In the genomic region with DNA sequence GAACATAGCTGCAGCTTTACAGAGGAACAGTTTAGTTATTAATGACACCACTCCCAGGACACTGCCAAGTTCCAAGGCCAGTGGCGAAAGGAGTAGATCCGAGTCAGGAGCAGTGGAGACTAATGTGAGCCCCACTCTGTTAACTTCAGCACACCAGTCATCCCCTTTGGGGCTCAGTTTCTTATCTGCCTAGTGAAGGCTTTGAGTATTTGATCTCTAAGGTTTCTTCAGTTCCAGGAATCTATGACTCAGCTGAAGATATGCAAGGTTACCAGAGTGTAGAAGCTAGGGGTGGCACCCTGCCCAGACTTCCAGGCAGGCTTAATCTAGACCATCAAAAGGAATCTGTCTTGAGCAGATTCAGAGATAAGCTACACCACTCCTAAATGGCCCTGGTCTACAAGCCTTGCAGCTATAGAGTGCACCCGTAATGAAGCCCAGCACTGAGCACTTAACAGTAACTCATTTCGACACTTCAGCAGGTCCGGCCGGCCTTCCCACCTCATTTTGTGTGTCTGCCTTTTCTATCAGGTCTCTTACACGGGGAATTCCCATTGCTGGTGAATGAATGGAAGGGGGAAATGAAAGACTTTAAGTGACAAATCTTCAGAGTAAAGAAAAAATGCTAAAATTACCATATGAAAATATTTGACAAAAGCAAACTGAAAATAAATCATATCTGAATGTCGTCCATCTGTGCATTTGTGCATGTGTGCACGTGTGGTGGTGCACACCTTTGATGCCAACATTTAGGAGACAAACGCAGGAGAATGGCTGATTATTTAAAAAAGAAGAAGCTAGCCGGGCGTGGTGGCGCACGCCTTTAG, we compare ENCODE assay signal across 9 mouse cellular contexts. TPM values are rescaled to one million over a fixed set of nuclear protein-coding genes. Genes with fewer than 3 reads are reported as not detected.
DNase-seq lines count a peak whose midpoint lies in the region; ATAC-seq lines count a peak whose summit lies in the region.
"Had no signal": no experiment of that assay in that cellular context is flagged by ENCODE, and none has a peak within 500 bp of the region (broad histone marks: within the 10 kb centered on the region; RNA-seq: fewer than 3 reads in every experiment).

No protein-coding gene starts in this region.

- no peaks in the 10 kb centered on the region for H3K27me3 ChIP-seq in forebrain, embryonic 13.5 days
- H3K27me3 ChIP-seq: embryonic facial prominence, embryonic 12.5 days had no signal

- ATAC-seq in forebrain, embryonic 13.5 days = no peak

- no peaks in the 10 kb centered on the region for H3K36me3 ChIP-seq in forebrain, embryonic 13.5 days (ENCODE audit: poor library complexity, severe bottlenecking)
- H3K36me3 ChIP-seq: embryonic facial prominence, embryonic 12.5 days had no signal

- DNase-seq in right cerebral cortex, postnatal 10 days (ENCODE audit: low spot score in 2 of 2) = peak; percentile 58 to 71
- DNase-seq in right cerebral cortex, postnatal 4 days = no peak
- DNase-seq in adrenal gland, postnatal 36 days = peak; percentile 83 to 88
- DNase-seq in kidney, adult 9 months = peak; percentile 81
- peak; percentile 69 for DNase-seq in lung, postnatal 14 days
- no peak for DNase-seq in spleen, adult 18-20 months
- DNase-seq in layer of hippocampus, adult 18-20 months (ENCODE audit: low spot score in 2 of 2) = no peak

- no peak overlapping the region for H3K4me2 ChIP-seq in forebrain, embryonic 13.5 days
- H3K4me2 ChIP-seq: embryonic facial prominence, embryonic 12.5 days had no signal

- H3K4me3 ChIP-seq in forebrain, embryonic 13.5 days = no peak overlapping the region
- H3K4me3 ChIP-seq: embryonic facial prominence, embryonic 12.5 days had no signal

- H3K4me1 ChIP-seq in forebrain, embryonic 13.5 days = no peaks in the 10 kb centered on the region
- H3K4me1 ChIP-seq: embryonic facial prominence, embryonic 12.5 days had no signal

- no peak overlapping the region for H3K27ac ChIP-seq in forebrain, embryonic 13.5 days
- H3K27ac ChIP-seq: embryonic facial prominence, embryonic 12.5 days had no signal

- WGBS in forebrain, embryonic 13.5 days = 91% methylated on average over 14 of the region's 14 CpGs

- H3K9me3 ChIP-seq in forebrain, embryonic 13.5 days (replicated peaks) = no peaks in the 10 kb centered on the region
- H3K9me3 ChIP-seq: embryonic facial prominence, embryonic 12.5 days had no signal

- no peak overlapping the region for H3K9ac ChIP-seq in forebrain, embryonic 13.5 days
- H3K9ac ChIP-seq: embryonic facial prominence, embryonic 12.5 days had no signal

RNA-seq across cellular contexts. Expression of gene Lpcat3, which starts 21.0 kb away (rescaled TPM):
- 100 to 1,000 TPM in 1 of 2 experiments, 10 to 100 TPM in 1; 77.0 to 113 TPM for total RNA-seq in adrenal gland, postnatal 36 days (2021)
- total RNA-seq in layer of hippocampus, adult 18-20 months (2021) = 10 to 100 TPM; 25.2 to 29.2 TPM
- polyA plus RNA-seq in forebrain, embryonic 13.5 days (2015; fragmentation: Nextera tagmentation; extraction: Ambion mirVana) = 34.8 and 36.6 TPM in 2 replicates

RNA-seq across cellular contexts. Expression of gene Emg1, which starts 28.2 kb away (rescaled TPM):
- total RNA-seq in adrenal gland, postnatal 36 days (2021) = 10 to 100 TPM; 87.2 to 88.2 TPM
- total RNA-seq in layer of hippocampus, adult 18-20 months (2021) = 10 to 100 TPM; 52.6 to 58.2 TPM
- polyA plus RNA-seq in forebrain, embryonic 13.5 days (2015; fragmentation: Nextera tagmentation; extraction: Ambion mirVana) = 194 and 209 TPM in 2 replicates

RNA-seq across cellular contexts. Expression of gene Phb2, which starts 28.3 kb away (rescaled TPM):
- total RNA-seq in adrenal gland, postnatal 36 days (2021) = 100 to 1,000 TPM; 308 to 325 TPM
- total RNA-seq in layer of hippocampus, adult 18-20 months (2021) = 100 to 1,000 TPM; 115 to 123 TPM
- 289 and 292 TPM in 2 replicates for polyA plus RNA-seq in forebrain, embryonic 13.5 days (2015; fragmentation: Nextera tagmentation; extraction: Ambion mirVana)

RNA-seq across cellular contexts. Expression of gene C1s2, which starts 47.9 kb away (rescaled TPM):
- 1 to 10 TPM; 2.4 to 2.6 TPM for total RNA-seq in adrenal gland, postnatal 36 days (2021)
- under 1 TPM; 0.40 to 0.41 TPM for total RNA-seq in layer of hippocampus, adult 18-20 months (2021)
- polyA plus RNA-seq in forebrain, embryonic 13.5 days (2015; fragmentation: Nextera tagmentation; extraction: Ambion mirVana) = 0.13 TPM in 1 of 2 replicates, not detected in the other
- polyA plus RNA-seq: embryonic facial prominence, embryonic 12.5 days had no signal

RNA-seq across cellular contexts. Expression of gene Ptpn6, which starts 54.7 kb away (rescaled TPM):
- total RNA-seq in adrenal gland, postnatal 36 days (2021) = 1 to 10 TPM; 5.5 to 9.6 TPM
- total RNA-seq in layer of hippocampus, adult 18-20 months (2021) = 1 to 10 TPM; 4.1 to 4.6 TPM
- 2.5 and 3.8 TPM in 2 replicates for polyA plus RNA-seq in forebrain, embryonic 13.5 days (2015; fragmentation: Nextera tagmentation; extraction: Ambion mirVana)

Comparison
In these comparisons a context has a peak if more than half of its experiments do, and no peak if none do; other contexts are left out.
1. DNase-seq: peak in right cerebral cortex, postnatal 10 days (2 of 2), adrenal gland, postnatal 36 days (2 of 2), kidney, adult 9 months (single experiment) and lung, postnatal 14 days (single experiment); none in right cerebral cortex, postnatal 4 days (single experiment), spleen, adult 18-20 months (0 of 2) and layer of hippocampus, adult 18-20 months (0 of 2).